Mouse (Mus musculus): ENCODE data around the gene Recql. TPM values are rescaled to one million over a fixed set of nuclear protein-coding genes. Genes with fewer than 3 reads are reported as not detected.
A peak's percentile ranks its signal among the peaks of the same experiment; 100 is the strongest.

The Recql gene
- total and polyA plus RNA-seq, 3 experiments: 39.1 to 48.4 TPM; not detected in 1

DNA sequence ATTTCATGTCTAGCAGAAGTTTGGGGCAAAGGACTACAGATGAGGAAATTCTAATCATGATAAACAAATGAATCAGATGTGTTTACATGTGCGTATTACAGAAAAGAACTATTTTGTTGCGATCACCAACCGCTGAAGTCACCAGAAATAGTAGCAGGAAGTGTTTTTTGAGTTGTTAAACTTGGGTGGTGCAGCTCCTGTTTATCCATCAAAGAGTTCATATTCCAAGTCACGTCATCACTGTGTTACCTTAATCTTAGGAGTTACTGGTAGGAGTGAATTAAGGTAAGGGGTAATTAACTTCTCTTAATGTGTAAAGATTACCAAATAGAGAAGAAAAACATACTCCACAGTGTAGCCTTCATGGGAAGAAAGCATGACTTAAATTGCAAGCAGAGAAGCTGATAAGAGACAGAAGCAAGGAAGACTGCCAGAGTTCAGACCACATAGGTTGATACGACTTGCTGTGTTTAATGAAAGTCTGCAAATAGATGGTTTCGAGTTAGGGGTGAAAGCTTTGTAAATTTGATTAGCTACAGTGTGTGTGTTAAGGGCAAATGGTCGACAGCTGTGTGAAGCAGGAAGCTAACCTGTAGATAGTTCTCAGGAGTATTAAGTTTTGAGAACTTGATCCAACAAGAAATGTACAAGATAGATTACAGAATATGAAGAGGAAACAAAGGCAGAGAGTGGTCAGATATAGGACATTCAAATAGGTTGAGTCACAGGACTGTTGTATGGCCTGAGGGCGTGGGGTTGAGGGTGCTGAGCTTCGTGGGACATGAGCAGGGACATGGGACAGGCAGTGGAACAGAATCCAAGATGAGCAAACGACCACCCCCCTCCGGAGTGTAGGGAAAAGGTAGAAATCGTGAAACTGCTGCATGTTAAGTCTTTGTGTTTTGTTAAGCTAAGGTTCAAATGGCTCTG lies 40.4 kb downstream of the Recql start:
- DNase-seq (ENCODE audit: low read depth, low spot score): peak; percentile 62
- H3K36me3 ChIP-seq (ENCODE audit: control insufficient read depth in 1 of 2, insufficient read depth in 2 of 2, low read length in 2 of 2): peaks cover 0 to 8% of the 10 kb centered on the region in 2 experiments; a peak in 2 of 4 replicates
- peak overlapping the region; percentile 81 for H3K9ac ChIP-seq (ENCODE audit: control insufficient read depth, low read depth, low read length, poor library complexity, severe bottlenecking)
- peaks cover 0 to 5% of the 10 kb centered on the region in 2 experiments; a peak in 3 of 4 replicates for H3K4me1 ChIP-seq (ENCODE audit: control insufficient read depth in 1 of 2, insufficient read depth in 2 of 2, low read length in 2 of 2)
- H3K27me3 ChIP-seq (ENCODE audit: control insufficient read depth in 1 of 2, insufficient read depth in 2 of 2, low read length in 2 of 2): no peaks in the 10 kb centered on the region
- no peaks in the 10 kb centered on the region for H3K9me3 ChIP-seq (replicated peaks; ENCODE audit: insufficient read depth, low read length)
- TF ChIP-seq E2F4 (IDR thresholded peaks at IDR 0.05; ENCODE audit: borderline replicate concordance, low read depth, low read length) (no peak), ETS1 (IDR thresholded peaks at IDR 0.05; ENCODE audit: low read depth, low read length) (0 out of 2 replicates have a peak, but pooled peaks have one; percentile 34), EP300 (IDR thresholded peaks at IDR 0.05; ENCODE audit: low read depth in 1 of 2, low read length in 2 of 2) (0 out of 4 replicates have a peak, but pooled peaks of 1 of the 2 experiments have one; percentile 22), GATA1 (IDR thresholded peaks at IDR 0.05; ENCODE audit: low read depth, low read length) (peak; percentile 60)
- H3K4me3 ChIP-seq (ENCODE audit: control insufficient read depth in 1 of 2, insufficient read depth in 1 of 2, low read depth in 2 of 2, low read length in 2 of 2): peak overlapping the region; percentile 81 to 84
- peak overlapping the region; percentile 90 for H3K27ac ChIP-seq (ENCODE audit: control insufficient read depth, low read depth, low read length)
- no peaks in the 10 kb centered on the region; the same call in 1 of the 2 replicates for H3K79me2 ChIP-seq (ENCODE audit: control insufficient read depth, insufficient read depth, low read length, poor library complexity)

- DNase-seq (ENCODE audit: low read depth, low spot score): peak; percentile 95
- H3K27ac ChIP-seq (ENCODE audit: control insufficient read depth, low read depth, low read length): peak within 1 kb of the TSS; percentile 90
- H3K9me3 ChIP-seq (replicated peaks; ENCODE audit: insufficient read depth, low read length): no peaks in the 10 kb centered on the region
- peak within 1 kb of the TSS; percentile 81 for H3K9ac ChIP-seq (ENCODE audit: control insufficient read depth, low read depth, low read length, poor library complexity, severe bottlenecking)
- H3K79me2 ChIP-seq (ENCODE audit: control insufficient read depth, insufficient read depth, low read length, poor library complexity): no peaks in the 10 kb centered on the region; the same call in 1 of the 2 replicates
- H3K4me3 ChIP-seq (ENCODE audit: control insufficient read depth in 1 of 2, insufficient read depth in 1 of 2, low read depth in 2 of 2, low read length in 2 of 2): peak within 1 kb of the TSS; percentile 81 to 84
- peaks cover 0 to 5% of the 10 kb centered on the region in 2 experiments; a peak in 3 of 4 replicates for H3K4me1 ChIP-seq (ENCODE audit: control insufficient read depth in 1 of 2, insufficient read depth in 2 of 2, low read length in 2 of 2)
- H3K27me3 ChIP-seq (ENCODE audit: control insufficient read depth in 1 of 2, insufficient read depth in 2 of 2, low read length in 2 of 2): no peaks in the 10 kb centered on the region
- peaks cover 0 to 8% of the 10 kb centered on the region in 2 experiments; a peak in 2 of 4 replicates for H3K36me3 ChIP-seq (ENCODE audit: control insufficient read depth in 1 of 2, insufficient read depth in 2 of 2, low read length in 2 of 2)
- TF ChIP-seq RCOR1 (IDR thresholded peaks at IDR 0.05; ENCODE audit: low read depth, low read length) (0 out of 2 replicates have a peak, but pooled peaks have one; percentile 19), MAX (IDR thresholded peaks at IDR 0.05; ENCODE audit: low read length) (peak; percentile 98), POLR2AphosphoS5 (IDR thresholded peaks at IDR 0.05; ENCODE audit: borderline replicate concordance, low read depth, low read length) (no peak), MYC (IDR thresholded peaks at IDR 0.05; ENCODE audit: low read depth, low read length) (peak; percentile 98), KAT2A (conservative IDR thresholded peaks at IDR 0.05; ENCODE audit: low read depth, low read length) (peak; percentile 81), ETS1 (IDR thresholded peaks at IDR 0.05; ENCODE audit: low read depth, low read length) (no peak), EP300 (IDR thresholded peaks at IDR 0.05; ENCODE audit: low read depth in 1 of 2, low read length in 2 of 2) (no peak; a peak in 1 of 4 replicates), E2F4 (IDR thresholded peaks at IDR 0.05; ENCODE audit: borderline replicate concordance, low read depth, low read length) (no peak), ZC3H11A (IDR thresholded peaks at IDR 0.05; ENCODE audit: low read depth, low read length) (no peak), MXI1 (IDR thresholded peaks at IDR 0.05; ENCODE audit: low read depth, low read length) (peak; percentile 100), GABPA (IDR thresholded peaks at IDR 0.05; ENCODE audit: low read depth, low read length) (no peak), POLR2A (IDR thresholded peaks at IDR 0.05; ENCODE audit: control insufficient read depth in 1 of 2, insufficient read depth in 1 of 2, low read depth in 1 of 2, low read length in 2 of 2, poor library complexity in 1 of 2) (peak in 1 of 2 experiments; percentile 68; a peak in 1 of 4 replicates), SMC3 (IDR thresholded peaks at IDR 0.05; ENCODE audit: low read depth, low read length) (no peak), SIN3A (IDR thresholded peaks at IDR 0.05; ENCODE audit: low read length) (peak; percentile 100), CTCF (IDR thresholded peaks at IDR 0.05 in 2 of 3, conservative IDR thresholded peaks at IDR 0.05 in 1 of 3; ENCODE audit: control insufficient read depth in 1 of 3, insufficient read depth in 1 of 3, low read depth in 2 of 3, low read length in 3 of 3, poor library complexity in 1 of 3, severe bottlenecking in 1 of 3) (no peak), NRF1 (IDR thresholded peaks at IDR 0.05; ENCODE audit: insufficient read depth, low read depth, low read length, poor library complexity, severe bottlenecking) (peak; percentile 72), HCFC1 (IDR thresholded peaks at IDR 0.05; ENCODE audit: low read depth, low read length) (peak; percentile 96), GATA1 (IDR thresholded peaks at IDR 0.05; ENCODE audit: low read depth, low read length) (no peak), ZNF384 (IDR thresholded peaks at IDR 0.05; ENCODE audit: low read depth, low read length) (no peak), ZMIZ1 (IDR thresholded peaks at IDR 0.05; ENCODE audit: low read depth, low read length) (no peak), CHD1 (IDR thresholded peaks at IDR 0.05; ENCODE audit: low read depth, low read length) (no peak), TCF12 (IDR thresholded peaks at IDR 0.05; ENCODE audit: low read depth, low read length) (no peak), BHLHE40 (IDR thresholded peaks at IDR 0.05; ENCODE audit: borderline replicate concordance, low read depth, low read length) (peak; percentile 47; the same call in 1 of the 2 replicates), POLR2AphosphoS2 (IDR thresholded peaks at IDR 0.05; ENCODE audit: low read length) (peak; percentile 40; the same call in 1 of the 2 replicates), ZKSCAN1 (IDR thresholded peaks at IDR 0.05; ENCODE audit: low read depth, low read length) (no peak), USF1 (IDR thresholded peaks at IDR 0.05; ENCODE audit: low read depth, low read length) (peak; percentile 85)
Observed at GRCm38 (mm10) chr6:142345440-142346038, 41.3 kb downstream of the Recql start, which contains the start of gene Pyroxd1. Gene Pyroxd1, plus strand, starts transcription at chr6:142345654.

Measured in MEL (cell line).